Mouse (Mus musculus): ENCODE data around the gene Cyba.

Gene Cyba

GRCm38 (mm10) chr8:122457171-122457570, 24.4 kb upstream of the Cyba start:
- in situ Hi-C loops (cut with MboI; ENCODE audit: low pct_unique_long_range_greater_than_20kb in 1 of 2, low sequenced_read_pairs in 2 of 2, unreplicated experiment in 1 of 2): no loop called here

- in situ Hi-C loops (cut with MboI; ENCODE audit: low pct_unique_long_range_greater_than_20kb in 1 of 2, low sequenced_read_pairs in 2 of 2, unreplicated experiment in 1 of 2): no loop called here
These were observed 21.7 kb upstream of the Cyba start for GRCm38 (mm10) chr8:122454409-122454808.

GRCm38 (mm10) chr8:122452154-122452553, 19.4 kb upstream of the Cyba start:
- in situ Hi-C loops (cut with MboI; ENCODE audit: low pct_unique_long_range_greater_than_20kb in 1 of 2, low sequenced_read_pairs in 2 of 2, unreplicated experiment in 1 of 2): no loop called here

- in situ Hi-C loops (cut with MboI; ENCODE audit: low pct_unique_long_range_greater_than_20kb in 1 of 2, low sequenced_read_pairs in 2 of 2, unreplicated experiment in 1 of 2): no loop called here
These were observed 18.5 kb upstream of the Cyba start for GRCm38 (mm10) chr8:122451161-122451703.

GRCm38 (mm10) chr8:122445203-122445602, 12.5 kb upstream of the Cyba start:
- in situ Hi-C loops (cut with MboI; ENCODE audit: low pct_unique_long_range_greater_than_20kb in 1 of 2, low sequenced_read_pairs in 2 of 2, unreplicated experiment in 1 of 2): no loop called here

GRCm38 (mm10) chr8:122444058-122444748, 11.5 kb upstream of the Cyba start:
- in situ Hi-C loops (cut with MboI; ENCODE audit: low pct_unique_long_range_greater_than_20kb in 1 of 2, low sequenced_read_pairs in 2 of 2, unreplicated experiment in 1 of 2): no loop called here

- in situ Hi-C loops (cut with MboI; ENCODE audit: low pct_unique_long_range_greater_than_20kb in 1 of 2, low sequenced_read_pairs in 2 of 2, unreplicated experiment in 1 of 2): no loop called here
These were observed 10.7 kb upstream of the Cyba start, which contains the start of gene Mvd for GRCm38 (mm10) chr8:122443262-122444006. Mvd (minus strand) TSS chr8:122443422.

- in situ Hi-C loops (cut with MboI; ENCODE audit: low pct_unique_long_range_greater_than_20kb in 1 of 2, low sequenced_read_pairs in 2 of 2, unreplicated experiment in 1 of 2): no loop called here
These were observed 10.1 kb upstream of the Cyba start for GRCm38 (mm10) chr8:122442781-122443180.

- in situ Hi-C loops (cut with MboI; ENCODE audit: low pct_unique_long_range_greater_than_20kb in 1 of 2, low sequenced_read_pairs in 2 of 2, unreplicated experiment in 1 of 2): no loop called here
These were observed 9.6 kb upstream of the Cyba start for GRCm38 (mm10) chr8:122442356-122442755.

- in situ Hi-C loops (cut with MboI; ENCODE audit: low pct_unique_long_range_greater_than_20kb in 1 of 2, low sequenced_read_pairs in 2 of 2, unreplicated experiment in 1 of 2): no loop called here
These were observed 8.6 kb upstream of the Cyba start for GRCm38 (mm10) chr8:122441326-122441725.

GRCm38 (mm10) chr8:122439336-122439735, 6.6 kb upstream of the Cyba start:
- in situ Hi-C loops (cut with MboI; ENCODE audit: low pct_unique_long_range_greater_than_20kb in 1 of 2, low sequenced_read_pairs in 2 of 2, unreplicated experiment in 1 of 2): no loop called here

GRCm38 (mm10) chr8:122437708-122438331, 5.1 kb upstream of the Cyba start:
- in situ Hi-C loops (cut with MboI; ENCODE audit: low pct_unique_long_range_greater_than_20kb in 1 of 2, low sequenced_read_pairs in 2 of 2, unreplicated experiment in 1 of 2): no loop called here

- in situ Hi-C loops (cut with MboI; ENCODE audit: low pct_unique_long_range_greater_than_20kb in 1 of 2, low sequenced_read_pairs in 2 of 2, unreplicated experiment in 1 of 2): no loop called here
These were observed 3.9 kb upstream of the Cyba start for GRCm38 (mm10) chr8:122436586-122437125.

- in situ Hi-C loops (cut with MboI; ENCODE audit: low pct_unique_long_range_greater_than_20kb in 1 of 2, low sequenced_read_pairs in 2 of 2, unreplicated experiment in 1 of 2): no loop called here
These were observed 3.4 kb upstream of the Cyba start for GRCm38 (mm10) chr8:122436146-122436545.

GRCm38 (mm10) chr8:122435375-122435774, 2.6 kb upstream of the Cyba start:
- in situ Hi-C loops (cut with MboI; ENCODE audit: low pct_unique_long_range_greater_than_20kb in 1 of 2, low sequenced_read_pairs in 2 of 2, unreplicated experiment in 1 of 2): no loop called here

- in situ Hi-C loops (cut with MboI; ENCODE audit: low pct_unique_long_range_greater_than_20kb in 1 of 2, low sequenced_read_pairs in 2 of 2, unreplicated experiment in 1 of 2): no loop called here
These were observed 657 bp upstream of the Cyba start for GRCm38 (mm10) chr8:122433269-122433905.

- in situ Hi-C loops (cut with MboI; ENCODE audit: low pct_unique_long_range_greater_than_20kb in 1 of 2, low sequenced_read_pairs in 2 of 2, unreplicated experiment in 1 of 2): no loop called here
These were observed 862 bp downstream of the Cyba start for GRCm38 (mm10) chr8:122431694-122432442.

- in situ Hi-C loops (cut with MboI; ENCODE audit: low pct_unique_long_range_greater_than_20kb in 1 of 2, low sequenced_read_pairs in 2 of 2, unreplicated experiment in 1 of 2): no loop called here
These were observed 2.1 kb downstream of the Cyba start for GRCm38 (mm10) chr8:122430646-122431045.

Measured in mouse embryonic stem cell (cell line).